Mouse (Mus musculus) liver, embryonic 12.5 days (tissue): ENCODE data around the gene Aacs. TPM values are rescaled to one million over a fixed set of nuclear protein-coding genes. Genes with fewer than 3 reads are reported as not detected.

ENCODE experiments used
- ATAC-seq: fragments of 200-750 bp; cut with Nextera tagmentation; 2 replicates; pipeline ENCODE4 v1.8.0; 2017; ENCODE audit warnings: moderate number of reproducible peaks, mild to moderate bottlenecking, moderate library complexity
- H3K27ac ChIP-seq: fragments of 300-500 bp; sonication (generic); 2 replicates; pipeline ENCODE4 v1.5.1; 2016; ENCODE audit warnings: mild to moderate bottlenecking
- H3K27me3 ChIP-seq: fragments of 300-500 bp; sonication (generic); replicated peaks from 2 replicates; pipeline ENCODE4 v1.6.1; 2016; ENCODE audit warnings: mild to moderate bottlenecking, moderate library complexity
- H3K36me3 ChIP-seq: fragments of 300-500 bp; sonication (generic); 2 replicates; pipeline ENCODE4 v1.6.1; 2016; ENCODE audit warnings: mild to moderate bottlenecking, moderate library complexity
- H3K4me1 ChIP-seq: fragments of 300-500 bp; sonication (generic); 2 replicates; pipeline ENCODE4 v1.6.1; 2016
- H3K4me2 ChIP-seq: fragments of 300-500 bp; sonication (generic); 2 replicates; pipeline ENCODE4 v1.6.1; 2016; ENCODE audit warnings: mild to moderate bottlenecking, moderate library complexity
- H3K4me3 ChIP-seq: fragments of 300-500 bp; sonication (generic); 2 replicates; pipeline ENCODE4 v1.5.1; 2016; ENCODE audit warnings: mild to moderate bottlenecking, moderate library complexity
- H3K9ac ChIP-seq: fragments of 300-500 bp; sonication (generic); 2 replicates; pipeline ENCODE4 v1.6.1; 2016; ENCODE audit warnings: mild to moderate bottlenecking, moderate library complexity
- H3K9me3 ChIP-seq: fragments of 300-500 bp; sonication (generic); replicated peaks from 2 replicates; pipeline ENCODE4 v1.6.1; 2016; ENCODE audit warnings: mild to moderate bottlenecking, moderate library complexity
- WGBS: fragments of 180-500 bp; shearing (Covaris S2); methylation state at CpG from one replicate; pipeline ENCODE4 v1.1.7; 2016; ENCODE audit not compliant: insufficient replicate concordance; 5-methylcytosine and 5-hydroxymethylcytosine counted together
- polyA plus RNA-seq: library from polyadenylated mRNA; unstranded; fragments of >200 nt; fragmentation: Nextera tagmentation; extraction: Ambion mirVana; gene quantifications from 2 replicates; pipeline ENCODE4 v1.2.1, GENCODE M21; 2016

Aacs gene
- polyA plus RNA-seq, 1 experiment from 2014 or later = 24.7 TPM

- Histone ChIP-seq H3K36me3 (peaks cover 6% of the 10 kb centered on the region), H3K4me1 (peaks cover 87% of the 10 kb centered on the region), H3K9ac (no peak overlapping the region), H3K27ac (no peak overlapping the region), H3K4me2 (no peak overlapping the region), H3K27me3 (no peaks in the 10 kb centered on the region), H3K9me3 (no peaks in the 10 kb centered on the region), H3K4me3 (no peak overlapping the region)
- 50% methylated on average over 4 of the region's 4 CpGs for WGBS
- no peak for ATAC-seq
Observed at GRCm38 (mm10) chr5:125444554-125444953, 31.1 kb upstream of the Aacs start.

DNA sequence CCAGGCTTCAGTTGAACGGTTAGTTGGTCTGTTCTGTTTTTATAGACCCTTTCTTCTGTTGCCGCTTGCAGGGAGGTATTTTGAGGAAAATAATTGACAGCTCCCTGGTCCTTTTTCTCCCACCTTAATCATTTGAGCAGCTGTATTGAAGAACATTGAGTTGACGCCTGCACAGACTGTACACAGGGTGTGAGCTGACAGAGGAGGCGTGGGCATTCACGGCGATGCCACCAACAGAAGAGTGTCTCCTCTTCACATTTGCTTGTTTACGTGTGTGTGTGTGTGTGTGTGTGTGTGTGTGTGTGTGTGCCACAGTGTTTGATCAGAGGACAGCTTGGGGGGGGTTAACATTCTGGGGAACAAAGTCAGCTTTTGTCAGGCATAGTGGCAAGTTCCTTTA lies 29.3 kb upstream of the Aacs start:
- ATAC-seq = no peak
- 79% methylated on average over 7 of the region's 7 CpGs for WGBS
- Histone ChIP-seq H3K9ac (no peak overlapping the region), H3K9me3 (no peaks in the 10 kb centered on the region), H3K36me3 (peaks cover 6% of the 10 kb centered on the region), H3K27ac (no peak overlapping the region), H3K27me3 (no peaks in the 10 kb centered on the region), H3K4me1 (peaks cover 79% of the 10 kb centered on the region), H3K4me3 (no peak overlapping the region), H3K4me2 (no peak overlapping the region)

GRCm38 (mm10) chr5:125448026-125448425 lies 27.6 kb upstream of the Aacs start:
- Histone ChIP-seq H3K9ac (no peak overlapping the region), H3K9me3 (no peaks in the 10 kb centered on the region), H3K4me1 (peaks cover 67% of the 10 kb centered on the region), H3K4me3 (no peak overlapping the region), H3K36me3 (peaks cover 22% of the 10 kb centered on the region), H3K4me2 (no peak overlapping the region), H3K27ac (no peak overlapping the region), H3K27me3 (no peaks in the 10 kb centered on the region)
- ATAC-seq = no peak
- WGBS = 70% methylated on average over 3 of the region's 3 CpGs

DNA sequence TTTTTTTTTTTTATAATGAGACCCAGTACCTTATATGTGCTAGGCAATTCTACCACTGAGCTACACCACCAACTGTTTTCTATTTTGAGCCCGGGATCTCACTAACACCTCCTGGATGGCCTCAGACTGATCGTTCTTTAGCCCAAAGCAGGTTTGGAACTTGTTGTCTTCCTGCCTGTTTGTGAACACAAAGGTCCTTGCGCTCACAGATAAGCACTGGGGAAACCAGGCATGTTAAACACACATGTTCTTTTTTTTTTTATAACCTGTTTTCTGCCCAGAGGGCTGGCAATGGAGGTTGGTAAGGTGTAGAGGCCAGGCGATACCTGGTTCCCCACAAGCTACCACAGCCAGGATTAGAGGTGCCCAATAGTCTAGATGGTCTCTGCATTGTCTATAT lies 27.0 kb upstream of the Aacs start:
- Histone ChIP-seq H3K9ac (no peak overlapping the region), H3K4me3 (no peak overlapping the region), H3K36me3 (peaks cover 23% of the 10 kb centered on the region), H3K27ac (no peak overlapping the region), H3K4me2 (no peak overlapping the region), H3K27me3 (no peaks in the 10 kb centered on the region), H3K4me1 (peaks cover 62% of the 10 kb centered on the region), H3K9me3 (no peaks in the 10 kb centered on the region)
- no peak for ATAC-seq
- 59% methylated on average over 4 of the region's 4 CpGs for WGBS

DNA sequence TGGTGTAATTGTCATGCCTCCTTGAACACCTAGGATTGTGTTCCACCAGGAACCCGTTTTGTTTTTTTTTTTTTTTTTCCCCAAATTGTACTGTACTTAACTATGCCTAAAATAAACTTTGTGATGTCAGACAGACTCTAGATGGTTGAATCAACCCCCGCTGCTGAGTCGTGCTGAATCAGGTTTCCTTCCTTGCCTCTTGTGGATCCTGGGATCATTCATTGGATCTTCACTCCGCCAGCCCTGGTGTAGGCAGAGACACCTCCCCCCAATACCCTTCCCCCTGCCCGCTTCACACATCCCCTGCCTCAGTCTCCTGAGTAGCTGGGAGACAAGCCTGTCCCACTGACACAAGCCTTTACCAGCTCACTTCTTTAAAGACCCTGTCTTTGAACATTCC lies 26.3 kb upstream of the Aacs start:
- Histone ChIP-seq H3K4me3 (no peak overlapping the region), H3K27me3 (no peaks in the 10 kb centered on the region), H3K4me2 (no peak overlapping the region), H3K9me3 (no peaks in the 10 kb centered on the region), H3K27ac (no peak overlapping the region), H3K4me1 (peaks cover 55% of the 10 kb centered on the region), H3K36me3 (peaks cover 27% of the 10 kb centered on the region), H3K9ac (no peak overlapping the region)
- ATAC-seq = no peak
- WGBS = 67% methylated on average over 5 of the region's 5 CpGs

DNA sequence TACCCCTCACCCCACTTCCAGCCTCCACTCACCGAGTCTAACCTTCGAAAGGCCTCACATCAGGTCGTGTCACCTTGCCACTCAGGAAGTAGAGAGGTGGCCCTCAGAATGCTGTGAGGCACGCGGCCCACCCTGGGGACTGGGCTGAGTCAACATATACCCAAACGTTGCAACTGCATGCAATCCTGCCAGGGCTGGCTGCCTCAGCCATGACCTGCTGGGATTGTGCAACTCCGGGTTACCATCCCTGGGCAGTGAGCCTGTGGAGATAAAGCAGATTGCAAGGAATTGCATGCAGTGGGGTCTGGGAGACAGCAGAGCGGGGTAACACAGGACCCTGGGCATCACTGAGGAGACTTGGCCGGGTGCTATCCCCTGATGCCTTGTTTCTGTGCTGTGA lies 23.0 kb upstream of the Aacs start:
- H3K9me3 ChIP-seq = no peaks in the 10 kb centered on the region
- no peak overlapping the region for H3K9ac ChIP-seq
- H3K27ac ChIP-seq = no peak overlapping the region
- WGBS = 69% methylated on average over 9 of the region's 9 CpGs
- no peak overlapping the region for H3K4me3 ChIP-seq
- no peaks in the 10 kb centered on the region for H3K27me3 ChIP-seq
- H3K4me1 ChIP-seq = peaks cover 49% of the 10 kb centered on the region
- peak; percentile 34; the same call in 1 of the 2 replicates for ATAC-seq
- no peak overlapping the region for H3K4me2 ChIP-seq
- H3K36me3 ChIP-seq = peaks cover 49% of the 10 kb centered on the region

- WGBS = 42% methylated on average over 6 of the region's 6 CpGs
- peak overlapping the region; percentile 55 for H3K27ac ChIP-seq
- ATAC-seq = peak; percentile 66
- no peak overlapping the region for H3K4me3 ChIP-seq
- no peaks in the 10 kb centered on the region for H3K9me3 ChIP-seq
- no peak overlapping the region for H3K4me2 ChIP-seq
- H3K9ac ChIP-seq = 0 out of 2 replicates have a peak overlapping the region, but pooled peaks have one; percentile 1
- peaks cover 44% of the 10 kb centered on the region for H3K4me1 ChIP-seq
- H3K27me3 ChIP-seq = no peaks in the 10 kb centered on the region
- peaks cover 49% of the 10 kb centered on the region for H3K36me3 ChIP-seq
Observed at GRCm38 (mm10) chr5:125456100-125456499, 19.5 kb upstream of the Aacs start.

DNA sequence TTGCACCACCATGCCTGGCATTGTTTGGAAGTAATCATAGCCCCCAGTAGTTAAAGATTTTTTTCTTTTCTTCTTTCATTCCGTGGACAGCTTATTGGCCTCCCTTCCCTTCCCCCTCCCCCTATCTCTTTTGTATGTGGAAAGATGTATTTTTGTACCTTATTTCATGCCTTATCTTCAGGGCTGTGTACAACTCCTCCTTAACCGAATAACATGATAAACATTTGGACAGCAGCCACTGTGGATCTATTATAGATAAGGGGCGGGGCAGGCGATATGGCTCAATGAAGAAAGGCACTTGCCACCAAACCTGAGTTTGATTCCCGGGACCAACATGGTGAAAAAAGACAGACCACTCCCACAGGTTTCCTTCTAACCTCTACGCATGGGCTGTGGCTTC lies 18.1 kb upstream of the Aacs start:
- WGBS = 29% methylated on average over 6 of the region's 6 CpGs
- Histone ChIP-seq H3K27ac (peak overlapping the region; percentile 63), H3K4me3 (no peak overlapping the region), H3K36me3 (peaks cover 37% of the 10 kb centered on the region), H3K9me3 (no peaks in the 10 kb centered on the region), H3K4me1 (peaks cover 57% of the 10 kb centered on the region), H3K4me2 (peak overlapping the region; percentile 26), H3K9ac (no peak overlapping the region; the same call in 1 of the 2 replicates), H3K27me3 (no peaks in the 10 kb centered on the region)
- peak; percentile 59 for ATAC-seq

DNA sequence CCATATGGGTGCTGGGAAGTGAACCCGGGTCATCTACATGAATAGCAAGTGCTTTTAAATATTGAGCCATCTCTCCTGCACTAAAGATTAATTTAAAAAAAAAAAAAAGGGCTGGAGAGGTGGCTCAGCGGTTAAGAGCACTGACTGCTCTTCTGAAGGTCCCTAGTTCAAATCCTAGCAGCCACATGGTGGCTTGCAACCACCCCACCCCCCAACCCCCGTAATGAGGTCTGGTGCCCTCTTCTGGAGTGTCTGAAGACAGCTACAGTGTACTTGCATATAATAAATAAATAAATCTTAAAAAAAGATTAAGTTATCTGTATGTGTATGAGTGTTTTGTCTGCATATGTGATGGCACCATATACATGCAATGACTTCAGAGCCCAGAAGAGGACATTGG lies 15.0 kb upstream of the Aacs start:
- H3K9ac ChIP-seq = no peak overlapping the region

GRCm38 (mm10) chr5:125461868-125462445 lies 13.7 kb upstream of the Aacs start:
- Histone ChIP-seq H3K4me2 (peak overlapping the region; percentile 48), H3K27me3 (no peaks in the 10 kb centered on the region), H3K9ac (no peak overlapping the region), H3K4me1 (peaks cover 68% of the 10 kb centered on the region), H3K9me3 (no peaks in the 10 kb centered on the region), H3K27ac (peak overlapping the region; percentile 18; the same call in 1 of the 2 replicates), H3K36me3 (no peaks in the 10 kb centered on the region), H3K4me3 (peak overlapping the region; percentile 2; the same call in 1 of the 2 replicates)
- WGBS = 22% methylated on average over 10 of the region's 10 CpGs
- ATAC-seq = no peak

More for the DNA sequence above, 15.0 kb upstream of the Aacs start:
- Histone ChIP-seq H3K4me2 (no peak overlapping the region), H3K36me3 (peaks cover 9% of the 10 kb centered on the region; the same call in 1 of the 2 replicates), H3K4me1 (peaks cover 71% of the 10 kb centered on the region), H3K27me3 (no peaks in the 10 kb centered on the region), H3K4me3 (no peak overlapping the region), H3K9me3 (no peaks in the 10 kb centered on the region), H3K27ac (no peak overlapping the region)
- no peak for ATAC-seq
- 67% methylated on average over 3 of the region's 3 CpGs for WGBS

- Histone ChIP-seq H3K4me1 (peaks cover 65% of the 10 kb centered on the region), H3K36me3 (no peaks in the 10 kb centered on the region)
- 34% methylated on average over 7 of the region's 7 CpGs for WGBS
Observed at GRCm38 (mm10) chr5:125465192-125465591, 10.4 kb upstream of the Aacs start.

GRCm38 (mm10) chr5:125465701-125466106 lies 9.9 kb upstream of the Aacs start:
- H3K27me3 ChIP-seq = no peaks in the 10 kb centered on the region
- H3K36me3 ChIP-seq = no peaks in the 10 kb centered on the region
- peak overlapping the region; percentile 75 for H3K27ac ChIP-seq
- peak overlapping the region; percentile 65 for H3K9ac ChIP-seq
- no peaks in the 10 kb centered on the region for H3K9me3 ChIP-seq
- ATAC-seq = peak; percentile 99
- peak overlapping the region; percentile 54 for H3K4me3 ChIP-seq
- peak overlapping the region; percentile 72 for H3K4me2 ChIP-seq
- under 1% methylated on average over 25 of the region's 25 CpGs for WGBS
- peaks cover 71% of the 10 kb centered on the region for H3K4me1 ChIP-seq

More at GRCm38 (mm10) chr5:125465192-125465591, 10.4 kb upstream of the Aacs start:
- Histone ChIP-seq H3K27me3 (no peaks in the 10 kb centered on the region), H3K4me3 (peak overlapping the region; percentile 54), H3K27ac (peak overlapping the region; percentile 75), H3K4me2 (peak overlapping the region; percentile 72), H3K9me3 (no peaks in the 10 kb centered on the region), H3K9ac (peak overlapping the region; percentile 59)
- ATAC-seq = no peak
